ENCODE assay signal across 16 mouse cellular contexts in genomic region chr6:95629071-95629470, GRCm38 (mm10).
"Had no signal": no experiment of that assay in that cellular context is flagged by ENCODE, and none has a peak within 500 bp of the region (broad histone marks: within the 10 kb centered on the region; RNA-seq: fewer than 3 reads in every experiment).

No protein-coding gene starts in this region.

- H3K27ac ChIP-seq: neural tube, embryonic 13.5 days; neural tube, embryonic 15.5 days; stomach, embryonic 15.5 days; stomach, postnatal 0 days had no signal

- H3K36me3 ChIP-seq: neural tube, embryonic 13.5 days; neural tube, embryonic 15.5 days; stomach, embryonic 15.5 days had no signal

- H3K4me2 ChIP-seq: neural tube, embryonic 13.5 days; neural tube, embryonic 15.5 days; stomach, embryonic 15.5 days had no signal

- DNase-seq: retina, postnatal 1 day; right cerebral cortex, adult 18-20 months; right cerebral cortex, postnatal 14 days; right cerebral cortex, postnatal 25 days; right cerebral cortex, postnatal 4 days; spleen, adult 18-20 months; thymus, adult 18-20 months; thymus, adult 2 months; thymus, postnatal 14 days; thymus, postnatal 25 days; thymus, postnatal 36 days; thymus, postnatal 4 days had no signal

- H3K9me3 ChIP-seq: neural tube, embryonic 13.5 days; neural tube, embryonic 15.5 days; stomach, embryonic 15.5 days had no signal

- H3K9ac ChIP-seq: neural tube, embryonic 13.5 days; neural tube, embryonic 15.5 days; stomach, embryonic 15.5 days had no signal

- H3K4me1 ChIP-seq: neural tube, embryonic 13.5 days; neural tube, embryonic 15.5 days; stomach, embryonic 15.5 days had no signal

- H3K4me3 ChIP-seq: neural tube, embryonic 13.5 days; neural tube, embryonic 15.5 days; stomach, embryonic 15.5 days had no signal

- H3K27me3 ChIP-seq: neural tube, embryonic 13.5 days; neural tube, embryonic 15.5 days; stomach, embryonic 15.5 days had no signal
